Mouse (Mus musculus) CH12F3 (cell line): ENCODE data around the gene Mboat2.

Experiments
- in situ Hi-C: fragments of 300-500 bp; cut with MboI; formaldehyde crosslinking; loops from 2 replicates; pipeline ENCODE4 v1.14.3; 2020; ENCODE audit warnings: low sequenced_read_pairs

Mboat2 gene

GRCm38 (mm10) chr12:24943427-24943826 lies 112.7 kb downstream of the Mboat2 start:
- in situ Hi-C loops = loop anchor here (10.0 kb wide), 1 partner anchor 209 kb away; no protein-coding TSS in a partner anchor

DNA sequence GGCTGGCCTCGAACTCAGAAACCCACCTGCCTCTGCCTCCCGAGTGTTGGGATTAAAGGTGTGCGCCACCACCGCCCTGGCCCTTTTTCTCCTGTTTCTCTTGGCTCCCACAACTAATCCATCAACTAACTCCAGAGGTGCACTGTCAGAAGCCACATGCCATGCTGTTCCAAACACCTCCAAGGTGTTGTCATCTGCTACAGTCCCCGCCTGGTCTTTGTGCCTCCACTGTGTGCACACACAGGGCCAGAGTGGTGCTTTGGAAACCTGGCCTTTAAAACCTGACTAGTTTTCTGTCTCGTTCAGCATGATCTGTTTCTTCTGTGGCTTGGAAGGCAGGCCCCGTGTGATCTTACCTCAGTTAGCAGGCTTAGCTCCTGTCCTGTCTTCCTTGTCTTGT lies 113.9 kb downstream of the Mboat2 start:
- in situ Hi-C loops = loop anchor here (10.0 kb wide), 1 partner anchor 210 kb away; no protein-coding TSS in a partner anchor

DNA sequence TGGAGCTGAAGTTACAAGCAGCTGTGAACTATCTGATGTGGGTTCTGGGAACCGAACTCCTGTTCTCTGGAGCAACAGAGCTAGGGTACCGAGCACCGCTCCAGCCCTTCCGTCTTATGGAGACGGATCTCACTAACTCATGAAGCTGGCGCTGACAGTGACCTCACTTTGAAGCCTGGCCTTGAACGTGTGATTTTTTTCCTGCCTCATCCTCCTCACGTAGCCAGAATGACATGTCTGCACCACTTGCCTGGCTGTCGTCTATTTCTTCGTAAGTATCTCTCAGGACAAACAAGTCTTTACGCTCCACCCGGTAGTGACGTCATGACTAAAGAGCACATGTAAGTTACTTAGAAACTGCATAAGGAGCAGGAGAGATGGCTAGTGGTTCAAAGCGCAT lies 116.4 kb downstream of the Mboat2 start:
- in situ Hi-C loops = loop anchor here (10.0 kb wide), 1 partner anchor 212 kb away; no protein-coding TSS in a partner anchor

DNA sequence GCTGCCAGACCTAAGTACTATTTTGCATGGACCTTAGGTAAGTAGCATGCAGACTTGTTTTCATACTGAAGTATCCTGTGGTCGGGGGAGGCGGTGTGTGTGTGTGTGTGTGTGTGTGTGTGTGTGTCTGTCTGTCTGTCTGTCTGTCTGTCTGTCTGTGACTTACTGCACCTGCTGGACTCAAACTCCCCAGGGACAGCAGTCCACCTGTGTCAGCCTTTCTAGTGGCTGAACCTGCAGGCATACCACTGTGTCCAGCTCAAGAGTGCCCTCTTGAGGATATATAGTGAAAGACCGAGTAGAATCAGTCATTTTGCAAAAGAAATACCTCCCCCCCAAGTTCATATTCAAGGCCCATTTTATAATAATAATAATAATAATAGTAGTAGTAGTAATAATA lies 117.7 kb downstream of the Mboat2 start:
- in situ Hi-C loops = loop anchor here (10.0 kb wide), 1 partner anchor 214 kb away; no protein-coding TSS in a partner anchor

DNA sequence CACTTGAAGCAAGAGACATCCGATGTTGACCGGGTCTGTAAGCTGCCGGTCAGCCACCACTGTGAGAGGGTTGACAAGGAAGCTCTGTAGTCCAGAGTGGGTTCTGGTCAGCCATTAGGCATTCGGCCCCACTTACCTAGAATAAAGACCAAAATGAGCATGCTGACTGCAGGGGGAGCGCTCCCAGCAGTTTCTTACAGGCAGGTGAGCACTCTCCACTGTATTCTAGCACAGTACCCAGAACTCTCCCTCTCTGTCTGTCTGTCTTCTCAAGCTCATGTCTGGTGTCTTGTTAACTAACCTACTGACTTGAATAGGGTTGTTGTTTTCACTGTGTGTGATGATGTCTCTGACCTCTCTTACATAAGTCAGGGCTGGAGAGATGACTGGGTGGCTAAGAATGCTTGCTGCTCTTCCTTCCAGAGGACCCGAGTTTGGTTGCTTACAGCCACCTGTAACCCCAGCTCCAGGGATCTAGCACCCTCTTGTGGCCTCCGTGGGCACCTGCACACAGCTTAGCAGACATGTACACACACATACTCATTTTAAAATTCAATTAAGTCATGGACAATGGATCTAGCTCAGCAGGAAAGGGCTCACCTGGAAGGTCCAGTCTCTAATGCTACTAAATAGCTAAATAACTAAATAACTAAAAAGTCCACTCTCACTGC lies 119.8 kb downstream of the Mboat2 start:
- in situ Hi-C loops = loop anchor here (10.0 kb wide), 1 partner anchor 236 kb away; no protein-coding TSS in a partner anchor

GRCm38 (mm10) chr12:24952147-24952546 lies 121.5 kb downstream of the Mboat2 start:
- in situ Hi-C loops = loop anchor here (10.0 kb wide), 1 partner anchor 237 kb away; no protein-coding TSS in a partner anchor

GRCm38 (mm10) chr12:24955137-24955536 lies 124.5 kb downstream of the Mboat2 start:
- in situ Hi-C loops = loop anchor here (10.0 kb wide), 1 partner anchor 240 kb away; no protein-coding TSS in a partner anchor

DNA sequence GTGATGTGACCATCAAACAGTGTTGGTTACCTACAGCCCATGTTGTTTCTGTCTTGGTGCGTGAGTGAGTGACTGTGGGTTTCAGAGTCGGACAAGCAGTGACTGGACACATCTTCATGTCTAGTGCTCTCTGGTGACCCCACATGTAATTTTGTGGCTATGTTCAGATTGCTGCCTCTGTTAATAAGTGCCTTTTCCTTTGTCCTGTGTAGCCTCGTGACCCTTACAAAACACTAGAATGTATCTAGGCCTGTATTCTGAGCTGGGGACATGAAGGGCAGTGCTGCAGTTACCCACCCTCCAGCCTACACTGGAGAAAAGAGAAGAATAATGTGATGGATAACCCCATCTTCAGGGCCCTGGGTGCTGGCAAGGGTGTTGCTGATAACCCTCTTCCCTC lies 127.8 kb downstream of the Mboat2 start:
- in situ Hi-C loops = loop anchor here (10.0 kb wide), 1 partner anchor 244 kb away; no protein-coding TSS in a partner anchor

- in situ Hi-C loops = no loop called here
Measured at GRCm38 (mm10) chr12:24961821-24962220, 131.1 kb downstream of the Mboat2 start.

DNA sequence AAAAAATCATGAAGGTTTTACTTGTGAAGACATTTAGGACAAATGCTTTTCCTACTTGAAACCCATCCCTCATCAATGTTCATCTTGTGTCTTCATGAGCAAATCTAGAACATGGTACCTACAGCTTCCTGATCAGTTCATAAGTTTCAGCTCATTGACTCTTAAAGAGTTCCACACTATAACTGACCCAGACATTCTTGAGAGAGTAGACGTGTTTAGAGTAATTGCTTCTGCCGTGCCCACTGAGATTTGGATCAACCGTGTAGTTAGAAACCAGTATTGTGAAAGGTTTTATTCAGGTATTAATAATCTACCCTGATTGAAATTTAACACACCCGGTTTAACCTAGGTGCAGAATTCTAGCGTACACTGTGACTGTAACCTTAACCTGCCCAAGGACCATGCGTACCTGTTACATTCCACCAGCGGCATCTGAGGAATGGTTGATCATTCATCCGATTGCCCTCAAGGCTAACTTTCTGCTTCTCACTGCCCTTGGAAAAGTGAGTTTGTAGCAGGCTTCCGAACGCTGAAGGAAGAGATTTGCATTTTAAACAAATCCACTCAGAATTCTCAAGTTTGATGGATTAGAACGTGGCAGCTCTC lies 131.8 kb downstream of the Mboat2 start:
- in situ Hi-C loops = no loop called here

DNA sequence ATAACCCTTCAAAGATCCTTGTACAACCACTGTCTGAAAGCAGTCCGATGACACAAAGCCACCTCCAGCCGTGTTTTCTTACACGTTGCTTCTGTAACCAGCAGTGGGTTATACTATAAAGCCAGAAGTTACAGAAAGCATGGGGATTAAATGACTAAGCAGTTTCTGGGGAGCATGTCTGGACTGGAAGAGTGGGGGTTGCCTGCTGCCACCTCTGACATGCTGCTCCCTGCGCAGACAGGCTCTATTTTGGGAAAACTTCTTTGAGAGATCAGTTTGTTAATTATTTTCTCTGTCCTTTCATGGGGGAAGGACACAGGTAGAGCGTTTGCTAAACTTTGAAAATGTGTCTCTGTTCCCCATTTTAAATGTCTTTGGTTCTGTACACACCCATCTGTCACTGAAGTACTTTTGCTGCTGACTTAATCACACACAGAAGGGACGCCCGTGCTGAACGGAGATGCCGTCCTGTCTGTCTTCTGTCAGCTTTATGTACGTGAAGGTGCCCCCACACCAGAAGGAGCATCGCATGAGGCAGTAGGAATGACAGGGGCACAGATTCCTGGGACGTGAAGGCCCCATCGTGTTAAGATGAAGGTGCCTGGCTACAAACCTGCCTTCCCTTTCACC lies 132.8 kb downstream of the Mboat2 start:
- in situ Hi-C loops = no loop called here

DNA sequence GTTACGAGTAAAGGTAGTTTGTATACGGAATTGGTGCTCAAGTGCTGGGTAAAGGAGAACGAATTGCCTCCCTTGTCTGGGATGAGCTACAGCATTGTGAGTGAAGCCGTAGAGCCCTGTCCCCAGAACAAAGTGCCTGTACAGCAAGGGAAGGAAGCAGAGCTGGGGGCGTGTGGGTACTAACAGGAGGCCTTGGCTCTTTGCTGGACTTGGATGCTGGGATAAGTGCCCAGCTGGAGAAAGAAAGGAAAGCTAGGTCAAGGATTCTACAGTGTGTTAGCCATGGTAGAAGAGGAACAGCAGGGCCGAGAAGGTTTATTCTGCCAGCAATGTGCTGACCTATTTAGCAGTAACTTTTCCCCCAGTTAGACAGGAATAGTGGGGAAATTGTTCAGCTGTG lies 134.7 kb downstream of the Mboat2 start:
- in situ Hi-C loops = no loop called here

DNA sequence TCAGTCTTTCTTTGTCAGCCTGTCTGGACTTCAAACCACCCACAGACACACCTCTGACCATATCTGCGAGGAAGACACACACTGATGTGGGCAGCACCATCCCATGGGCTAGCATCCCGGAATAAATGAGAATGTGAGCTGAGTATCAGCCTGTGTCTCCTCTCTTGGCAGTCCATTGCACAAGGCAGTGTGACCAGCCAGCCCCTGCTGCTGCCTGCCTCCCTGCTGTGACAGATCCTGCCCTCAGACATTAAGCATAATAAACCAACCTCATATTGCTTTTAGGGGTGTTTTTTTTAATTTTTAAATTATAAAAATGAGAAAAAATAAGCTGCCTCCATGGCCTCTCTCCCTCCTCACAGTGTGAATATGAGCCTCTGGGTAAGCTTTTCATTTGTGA lies 135.4 kb downstream of the Mboat2 start:
- in situ Hi-C loops = no loop called here

- in situ Hi-C loops = no loop called here
Measured at GRCm38 (mm10) chr12:24971490-24972200, 141.0 kb downstream of the Mboat2 start.

DNA sequence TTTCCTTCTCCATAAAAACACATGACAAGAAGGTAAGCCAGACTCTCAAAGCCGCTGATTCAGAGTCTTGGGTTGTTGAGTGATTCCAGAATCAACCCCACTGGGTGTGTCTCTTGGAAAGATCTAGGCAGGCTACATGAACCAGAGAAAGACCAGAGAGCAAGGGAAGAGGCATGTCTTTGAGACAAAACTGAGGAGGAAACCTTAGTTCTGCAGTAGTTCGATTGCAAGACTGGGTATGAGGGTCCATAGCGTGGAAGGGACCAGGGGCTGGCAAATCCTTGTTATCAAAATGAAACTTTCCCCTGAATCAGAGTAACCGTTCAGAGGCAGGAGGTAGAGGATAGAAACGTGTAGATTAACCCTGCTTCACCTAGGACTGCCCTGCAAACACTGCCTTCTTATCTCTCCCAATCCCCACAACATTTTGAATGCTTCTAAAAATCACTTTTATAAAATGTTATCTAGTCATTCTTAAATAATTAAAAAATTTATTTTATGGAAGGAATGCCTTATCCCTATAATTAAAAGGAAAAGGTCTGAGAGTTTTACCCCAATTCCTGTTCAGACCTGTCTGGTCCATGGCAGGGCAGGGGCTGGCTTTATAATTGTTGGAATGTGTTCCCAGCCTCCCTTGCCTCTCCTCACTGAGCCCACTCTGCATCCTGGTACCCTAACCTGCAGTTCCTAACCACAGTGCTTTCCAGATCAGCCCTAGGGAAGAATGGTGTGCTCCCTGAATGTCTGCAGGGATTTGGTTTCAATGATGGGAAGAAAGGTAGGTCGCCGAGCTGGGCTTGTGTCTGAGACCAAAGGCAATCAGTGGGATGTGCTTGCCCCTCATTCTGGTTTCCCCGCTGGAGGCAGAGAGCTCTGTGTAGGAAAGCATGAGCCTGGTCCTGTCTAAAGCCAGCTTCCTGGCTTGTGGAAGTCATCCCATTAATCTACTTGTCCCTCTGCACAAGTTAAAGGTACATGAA lies 142.0 kb downstream of the Mboat2 start:
- in situ Hi-C loops = no loop called here

- in situ Hi-C loops = no loop called here
Measured at GRCm38 (mm10) chr12:24973586-24973985, 142.9 kb downstream of the Mboat2 start.

DNA sequence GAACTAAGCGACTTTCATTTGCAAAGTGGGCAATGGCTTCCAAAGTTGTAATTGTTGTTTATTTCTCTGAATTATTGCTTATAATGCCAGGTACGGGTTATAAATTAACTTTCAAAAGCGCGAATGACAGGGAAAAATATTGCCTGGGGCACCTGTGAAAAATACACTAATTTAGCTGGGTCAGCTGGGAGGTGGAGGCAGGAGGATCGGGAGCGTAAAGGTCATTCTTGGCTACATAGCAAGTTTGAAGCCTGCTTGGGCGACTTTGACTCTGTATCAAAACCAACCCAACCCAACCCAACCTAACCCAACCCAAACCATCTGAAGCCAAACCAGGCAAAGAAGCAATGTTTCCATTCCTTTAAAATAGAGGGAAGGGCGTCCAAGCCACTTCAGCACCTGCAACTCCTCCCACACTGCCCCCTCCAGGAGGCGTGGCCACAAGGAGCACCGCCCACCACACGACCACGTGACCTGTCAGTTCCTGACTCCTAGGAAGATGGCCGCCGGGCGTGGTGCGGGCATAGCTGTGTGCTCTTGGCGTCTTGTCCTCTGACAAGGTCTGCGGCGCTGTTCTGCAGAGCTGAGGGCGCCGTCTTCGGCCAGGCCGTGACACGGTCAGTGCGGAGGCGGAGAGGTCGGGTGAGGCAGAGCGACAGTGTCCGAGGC lies 143.9 kb downstream of the Mboat2 start, which contains the start of gene Kidins220:
Kidins220 (plus strand) TSS at position 480 of the 669 bp plus-strand sequence.
- in situ Hi-C loops = no loop called here

- in situ Hi-C loops = no loop called here
Measured at GRCm38 (mm10) chr12:24975115-24975733, 144.5 kb downstream of the Mboat2 start.

GRCm38 (mm10) chr12:24985226-24985625 lies 154.5 kb downstream of the Mboat2 start:
- in situ Hi-C loops = no loop called here
